Mouse (Mus musculus) midbrain, embryonic 15.5 days (tissue): Measurements from ENCODE around the gene Mafb. TPM values are rescaled to one million over a fixed set of nuclear protein-coding genes. Genes with fewer than 3 reads are reported as not detected.

ENCODE experiments used
- ATAC-seq: fragments of 200-750 bp; cut with Nextera tagmentation; replicated peaks from 2 replicates; pipeline ENCODE4 v1.8.0; 2017; ENCODE audit warnings: moderate TSS enrichment
- H3K27ac ChIP-seq: fragments of 300-500 bp; sonication (generic); 2 replicates; pipeline ENCODE4 v1.5.1; 2015; ENCODE audit warnings: mild to moderate bottlenecking, inconsistent platforms
- H3K27me3 ChIP-seq: fragments of 300-500 bp; sonication (generic); replicated peaks from 2 replicates; pipeline ENCODE4 v1.6.1; 2015; ENCODE audit warnings: inconsistent platforms
- H3K36me3 ChIP-seq: fragments of 300-500 bp; sonication (generic); replicated peaks from 2 replicates; pipeline ENCODE4 v1.6.1; 2015; ENCODE audit warnings: inconsistent platforms
- H3K4me1 ChIP-seq: fragments of 300-500 bp; sonication (generic); 2 replicates; pipeline ENCODE4 v1.6.1; 2015; ENCODE audit warnings: inconsistent platforms
- H3K4me2 ChIP-seq: fragments of 300-500 bp; sonication (generic); 2 replicates; pipeline ENCODE4 v1.6.1; 2015; ENCODE audit warnings: inconsistent platforms, mild to moderate bottlenecking, moderate library complexity
- H3K4me3 ChIP-seq: fragments of 300-500 bp; sonication (generic); 2 replicates; pipeline ENCODE4 v1.5.1; 2015; ENCODE audit warnings: mild to moderate bottlenecking, inconsistent platforms
- H3K9ac ChIP-seq: fragments of 300-500 bp; sonication (generic); 2 replicates; pipeline ENCODE4 v1.6.1; 2015; ENCODE audit warnings: mild to moderate bottlenecking, inconsistent platforms
- H3K9me3 ChIP-seq: fragments of 300-500 bp; sonication (generic); 2 replicates; pipeline ENCODE4 v1.6.1; 2016; ENCODE audit warnings: inconsistent platforms
- WGBS: fragments of 180-500 bp; shearing (Covaris S2); methylation state at CpG from one replicate; pipeline ENCODE4 v1.1.7; 2015; ENCODE audit warnings: mixed read lengths; 5-methylcytosine and 5-hydroxymethylcytosine counted together
- polyA plus RNA-seq: library from polyadenylated mRNA; unstranded; fragments of >200 nt; fragmentation: Nextera tagmentation; extraction: Ambion mirVana; gene quantifications from 2 replicates; pipeline ENCODE4 v1.2.1, GENCODE M21; 2015

Mafb gene
- polyA plus RNA-seq, 1 experiment from 2014 or later, result 6.5 TPM

DNA sequence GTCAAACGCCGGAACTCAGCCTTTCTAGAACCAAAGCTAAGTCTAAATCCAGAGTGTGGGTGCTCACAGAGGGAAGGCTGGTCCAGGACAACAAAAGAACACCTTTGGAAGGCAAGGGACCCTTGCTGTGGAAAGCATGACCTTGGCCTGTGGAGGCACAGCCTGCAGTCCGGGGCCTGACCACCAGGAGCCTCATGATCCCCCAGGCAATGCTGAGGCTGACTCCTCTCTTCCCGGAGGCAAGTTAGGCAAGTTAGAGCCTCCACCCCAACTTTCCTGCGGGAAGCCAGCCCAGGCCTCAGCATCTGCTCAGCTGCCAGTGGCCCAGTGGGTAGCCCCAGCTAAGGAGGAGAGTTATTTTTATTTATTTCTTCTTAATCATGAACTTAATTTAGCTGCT is 9.4 kb upstream of the Mafb start:
- H3K27me3 ChIP-seq, result peaks cover 38% of the 10 kb centered on the region
- ATAC-seq, result no peak
- H3K4me2 ChIP-seq, result no peak overlapping the region
- H3K36me3 ChIP-seq, result no peaks in the 10 kb centered on the region
- no peaks in the 10 kb centered on the region for H3K9me3 ChIP-seq
- H3K27ac ChIP-seq, result no peak overlapping the region
- no peak overlapping the region for H3K4me3 ChIP-seq
- H3K9ac ChIP-seq, result no peak overlapping the region
- H3K4me1 ChIP-seq, result no peaks in the 10 kb centered on the region
- 30% methylated on average over 5 of the region's 5 CpGs for WGBS

DNA sequence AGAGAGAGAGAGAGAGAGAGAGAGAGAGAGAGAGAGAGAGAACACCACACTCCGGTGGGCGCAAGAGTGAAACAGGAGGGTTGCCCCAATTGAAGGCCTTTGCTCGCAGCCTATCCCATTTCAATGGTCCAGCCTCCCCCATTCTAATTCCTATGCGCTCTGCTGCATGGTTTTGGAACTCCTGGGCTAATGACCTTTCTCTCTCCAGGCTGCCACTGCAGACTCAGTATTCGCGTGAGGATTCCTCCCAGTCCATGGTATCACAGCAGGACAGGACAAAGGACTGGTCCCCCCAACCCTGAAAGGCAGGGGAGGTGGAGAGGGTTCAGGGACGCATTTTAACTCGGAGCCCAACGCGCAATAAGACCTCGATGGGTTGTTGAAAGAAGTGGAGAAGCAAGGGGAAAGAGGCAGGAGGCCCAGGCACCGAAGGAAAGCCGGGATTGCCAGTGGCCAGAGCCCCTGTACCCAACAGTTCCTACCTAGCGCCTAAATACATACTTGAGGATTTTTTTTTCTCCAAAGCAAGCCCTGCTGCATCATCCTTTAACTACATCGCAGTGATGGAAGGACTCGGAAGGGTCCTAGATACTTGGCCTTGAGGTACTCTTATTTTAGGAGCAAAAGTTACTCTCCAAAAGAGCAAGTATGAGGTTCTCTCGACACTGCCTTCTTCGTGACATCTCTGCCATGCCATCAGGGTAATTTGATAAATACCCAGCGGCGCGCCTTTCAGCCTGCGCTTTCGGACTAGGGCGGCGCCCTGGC is 3.0 kb upstream of the Mafb start:
- Histone ChIP-seq H3K9ac (no peak overlapping the region), H3K9me3 (no peaks in the 10 kb centered on the region), H3K27ac (no peak overlapping the region), H3K36me3 (no peaks in the 10 kb centered on the region), H3K4me3 (0 out of 2 replicates have a peak overlapping the region, but pooled peaks have one; percentile 63), H3K27me3 (peaks cover 59% of the 10 kb centered on the region), H3K4me1 (peaks cover 47% of the 10 kb centered on the region), H3K4me2 (no peak overlapping the region; the same call in 1 of the 2 replicates)
- no peak for ATAC-seq
- WGBS, result 3% methylated on average over 25 of the region's 25 CpGs

DNA sequence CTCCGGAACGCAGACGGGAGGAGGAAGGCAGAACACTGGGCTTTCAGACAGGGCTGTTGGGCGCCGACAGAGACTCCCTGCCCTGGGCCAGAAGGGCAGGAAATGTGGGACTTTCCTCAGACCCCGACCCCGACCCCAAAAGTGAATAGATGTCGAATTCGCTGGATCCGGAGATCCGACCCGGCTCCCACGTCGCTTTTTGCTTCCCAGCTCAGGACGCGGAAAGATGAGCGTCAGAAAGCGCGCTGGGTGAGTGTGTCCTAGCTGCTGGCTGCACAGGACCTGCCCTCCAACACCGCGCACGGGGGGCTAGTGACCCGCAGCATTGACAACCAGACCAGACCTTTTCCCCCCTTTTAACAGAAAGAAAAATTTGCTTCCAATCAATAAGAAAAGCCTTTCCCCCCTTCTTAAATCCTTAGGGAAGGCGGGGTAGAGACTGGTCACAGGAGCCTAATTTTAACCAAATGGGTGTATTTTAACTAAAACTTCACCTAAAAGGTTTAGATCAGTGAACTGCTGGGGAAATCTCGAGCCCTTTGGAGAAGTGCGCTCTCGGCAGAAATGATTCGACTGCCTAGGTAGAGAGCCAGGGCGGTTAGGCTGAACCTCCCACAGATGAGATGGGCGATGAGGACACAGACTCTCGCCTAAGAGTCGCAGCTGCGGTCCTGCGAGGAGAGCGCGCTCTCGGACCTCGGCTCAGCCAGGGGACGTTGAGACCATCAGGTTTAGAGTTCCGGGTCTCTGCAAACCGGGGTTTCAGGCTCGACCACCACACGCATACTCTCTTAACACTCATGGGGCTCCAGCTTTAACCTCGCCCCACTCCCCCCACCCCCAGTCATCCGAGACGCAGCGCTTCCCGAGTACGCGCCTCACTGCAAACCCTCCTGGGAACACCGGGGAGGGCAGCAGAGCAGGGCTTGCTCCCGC is 1.8 kb upstream of the Mafb start:
- Histone ChIP-seq H3K36me3 (no peaks in the 10 kb centered on the region), H3K4me3 (peak overlapping the region; percentile 63), H3K4me2 (peak overlapping the region; percentile 97), H3K9ac (no peak overlapping the region), H3K27ac (no peak overlapping the region), H3K4me1 (peaks cover 56% of the 10 kb centered on the region), H3K9me3 (no peaks in the 10 kb centered on the region), H3K27me3 (peaks cover 57% of the 10 kb centered on the region)
- under 1% methylated on average over 52 of the region's 52 CpGs for WGBS
- ATAC-seq, result no peak

DNA sequence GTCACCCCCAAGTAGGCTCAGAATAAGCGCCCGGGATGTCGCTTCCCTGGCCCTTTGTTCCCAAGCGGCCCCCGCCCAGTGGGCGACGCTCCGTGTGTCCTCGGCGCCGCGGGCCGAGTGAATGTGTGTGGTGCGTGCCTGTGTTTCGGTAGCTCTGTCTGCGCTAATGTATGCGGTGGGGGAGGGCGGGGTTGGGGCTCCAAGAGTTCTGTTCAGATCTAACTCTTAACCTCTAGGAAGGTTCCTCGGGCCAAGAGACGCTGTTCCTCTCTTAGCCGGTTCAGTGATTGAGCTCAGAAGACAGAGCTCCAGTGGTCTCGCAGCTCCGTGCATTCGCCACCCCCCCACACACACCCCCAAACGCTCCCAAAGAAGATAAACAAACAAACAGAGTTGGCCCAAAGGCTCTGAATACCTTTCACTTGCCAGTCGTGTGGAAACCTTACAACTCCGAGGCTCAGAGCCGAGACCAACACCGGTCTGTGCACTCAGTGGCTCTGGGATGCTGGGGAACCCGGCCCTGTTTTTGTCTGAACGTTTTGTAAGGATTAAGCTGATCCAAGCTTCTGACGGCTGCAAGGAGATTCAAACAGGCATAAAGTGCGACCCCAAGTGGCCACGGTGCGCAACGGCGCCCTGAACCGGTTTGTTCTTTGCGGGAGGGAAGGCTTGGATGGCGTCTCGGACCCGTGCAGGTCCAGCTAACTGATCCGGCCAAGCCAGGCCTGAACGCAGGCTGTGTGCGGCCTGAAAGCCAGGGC is 763 bp upstream of the Mafb start:
- no peaks in the 10 kb centered on the region for H3K36me3 ChIP-seq
- H3K9ac ChIP-seq, result peak overlapping the region; percentile 64
- peak overlapping the region; percentile 63 for H3K4me3 ChIP-seq
- H3K27me3 ChIP-seq, result peaks cover 56% of the 10 kb centered on the region
- ATAC-seq, result peak; percentile 77
- H3K4me2 ChIP-seq, result peak overlapping the region; percentile 97
- H3K27ac ChIP-seq, result peak overlapping the region; percentile 84
- WGBS, result under 1% methylated on average over 45 of the region's 45 CpGs
- H3K4me1 ChIP-seq, result peaks cover 56% of the 10 kb centered on the region
- no peaks in the 10 kb centered on the region for H3K9me3 ChIP-seq

DNA sequence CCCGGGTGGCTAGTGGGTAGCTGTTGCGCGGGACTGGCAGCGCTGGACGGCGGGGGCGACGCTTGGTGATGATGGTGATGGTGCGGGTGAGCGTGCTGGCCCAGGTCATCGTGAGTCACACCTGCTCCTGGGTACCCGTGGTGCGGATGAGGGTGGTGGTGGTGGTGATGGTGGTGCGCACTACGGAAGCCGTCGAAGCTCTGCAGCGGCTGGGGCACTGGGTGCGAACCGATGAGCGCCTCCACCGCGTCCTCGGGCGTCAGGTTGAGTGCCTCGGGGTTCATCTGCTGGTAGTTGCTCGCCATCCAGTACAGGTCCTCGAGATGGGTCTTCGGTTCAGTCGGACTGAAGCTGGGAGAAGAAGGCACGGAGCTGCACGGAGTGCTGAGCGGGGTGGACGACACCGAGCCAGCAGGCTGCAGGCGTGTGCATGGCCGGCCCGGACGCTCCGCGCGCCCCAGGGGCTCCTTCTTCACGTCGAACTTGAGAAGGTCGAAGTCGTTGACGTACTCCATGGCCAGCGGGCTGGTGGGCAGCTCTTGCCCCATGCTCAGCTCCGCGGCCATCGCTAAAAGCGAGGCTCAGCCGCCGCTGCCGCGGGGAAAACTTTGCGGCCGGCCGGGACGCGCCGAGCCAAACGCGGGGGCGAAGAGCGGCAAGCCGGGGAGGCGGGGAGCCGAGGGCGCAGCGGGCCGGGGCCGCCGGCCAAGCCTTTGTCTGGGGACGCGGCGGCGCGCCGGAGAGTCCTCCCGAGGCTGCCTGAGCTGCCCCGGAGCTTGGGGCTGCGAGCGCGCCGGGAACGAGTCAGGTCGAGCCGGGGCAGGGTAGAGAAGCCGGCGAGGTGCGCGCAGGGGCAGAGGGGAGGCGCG is 520 bp downstream of the Mafb start:
- Histone ChIP-seq H3K9ac (peak overlapping the region; percentile 64), H3K4me3 (peak overlapping the region; percentile 63), H3K4me2 (peak overlapping the region; percentile 97), H3K27me3 (peaks cover 57% of the 10 kb centered on the region), H3K27ac (peak overlapping the region; percentile 84), H3K9me3 (no peaks in the 10 kb centered on the region), H3K36me3 (no peaks in the 10 kb centered on the region), H3K4me1 (peaks cover 59% of the 10 kb centered on the region)
- WGBS, result under 1% methylated on average over 93 of the region's 95 CpGs
- ATAC-seq, result peak; percentile 8; the same call in 1 of the 2 replicates

DNA sequence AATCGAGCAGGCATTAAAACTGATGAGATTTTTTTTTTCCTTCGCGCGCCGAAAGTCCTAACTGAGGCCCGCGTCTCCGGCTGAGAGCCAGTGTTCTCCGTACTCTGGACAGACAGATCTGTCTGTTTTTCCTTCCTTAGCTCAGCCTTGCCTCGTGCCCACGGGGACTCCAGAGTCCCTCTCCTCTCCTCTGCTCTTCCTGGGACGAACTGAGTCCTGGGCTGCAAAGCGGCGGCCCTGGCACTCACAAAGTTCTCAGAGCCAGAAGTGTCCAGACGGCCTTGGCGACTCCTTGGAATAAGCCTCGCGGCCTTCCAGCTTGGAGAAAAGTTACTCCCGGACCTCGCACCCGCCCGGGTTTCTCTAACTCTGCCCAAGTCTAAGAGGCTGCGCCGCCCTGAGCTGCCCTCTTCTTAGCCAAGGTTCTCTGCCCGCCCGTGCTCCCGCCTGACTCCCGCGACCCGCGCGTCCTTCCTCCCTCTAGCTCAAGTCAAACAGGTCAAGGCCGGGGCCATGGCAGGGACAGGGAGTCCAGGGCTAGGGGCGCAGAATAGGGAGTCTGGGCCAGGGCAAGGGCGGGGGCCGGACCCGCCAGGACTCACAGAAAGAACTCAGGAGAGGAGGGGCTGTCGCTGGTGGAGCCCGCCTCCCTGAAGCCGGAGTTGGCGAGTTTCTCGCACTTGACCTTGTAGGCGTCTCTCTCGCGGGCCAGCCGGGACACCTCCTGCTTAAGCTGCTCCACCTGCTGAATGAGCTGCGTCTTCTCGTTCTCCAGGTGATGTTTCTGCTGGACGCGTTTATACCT is 1.6 kb downstream of the Mafb start:
- Histone ChIP-seq H3K27me3 (peaks cover 57% of the 10 kb centered on the region), H3K27ac (no peak overlapping the region), H3K9ac (0 out of 2 replicates have a peak overlapping the region, but pooled peaks have one; percentile 20), H3K4me3 (peak overlapping the region; percentile 63), H3K4me2 (peak overlapping the region; percentile 97), H3K9me3 (no peaks in the 10 kb centered on the region), H3K4me1 (peaks cover 66% of the 10 kb centered on the region), H3K36me3 (no peaks in the 10 kb centered on the region)
- ATAC-seq, result no peak
- under 1% methylated on average over 50 of the region's 50 CpGs for WGBS

DNA sequence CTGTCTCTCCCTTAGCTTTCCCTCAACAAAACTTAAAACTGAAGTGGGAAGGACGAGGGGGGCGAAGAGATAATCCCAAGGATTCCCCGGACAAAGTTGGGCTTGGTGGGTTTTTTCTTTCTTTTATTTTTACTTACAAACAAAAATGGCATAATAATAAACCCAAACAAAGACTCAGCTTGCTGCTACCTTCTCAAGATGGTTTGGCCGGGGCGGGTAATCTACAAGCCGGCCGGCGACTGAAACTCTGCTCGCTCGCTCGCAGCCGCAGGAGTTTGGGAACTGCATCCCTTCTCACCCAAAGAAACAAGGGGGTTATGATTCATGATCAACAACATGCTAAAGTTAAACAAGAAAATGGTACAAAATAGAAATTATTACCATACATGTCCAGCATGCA is 2.2 kb downstream of the Mafb start:
- H3K27ac ChIP-seq, result no peak overlapping the region
- H3K4me3 ChIP-seq, result peak overlapping the region; percentile 63
- H3K4me2 ChIP-seq, result peak overlapping the region; percentile 97
- whole genome bisulfite sequencing, result 3% methylated on average over 12 of the region's 12 CpGs
- no peak for ATAC-seq
- no peak overlapping the region for H3K9ac ChIP-seq
- no peaks in the 10 kb centered on the region for H3K36me3 ChIP-seq
- peaks cover 57% of the 10 kb centered on the region for H3K27me3 ChIP-seq
- peaks cover 61% of the 10 kb centered on the region for H3K4me1 ChIP-seq
- H3K9me3 ChIP-seq, result no peaks in the 10 kb centered on the region

DNA sequence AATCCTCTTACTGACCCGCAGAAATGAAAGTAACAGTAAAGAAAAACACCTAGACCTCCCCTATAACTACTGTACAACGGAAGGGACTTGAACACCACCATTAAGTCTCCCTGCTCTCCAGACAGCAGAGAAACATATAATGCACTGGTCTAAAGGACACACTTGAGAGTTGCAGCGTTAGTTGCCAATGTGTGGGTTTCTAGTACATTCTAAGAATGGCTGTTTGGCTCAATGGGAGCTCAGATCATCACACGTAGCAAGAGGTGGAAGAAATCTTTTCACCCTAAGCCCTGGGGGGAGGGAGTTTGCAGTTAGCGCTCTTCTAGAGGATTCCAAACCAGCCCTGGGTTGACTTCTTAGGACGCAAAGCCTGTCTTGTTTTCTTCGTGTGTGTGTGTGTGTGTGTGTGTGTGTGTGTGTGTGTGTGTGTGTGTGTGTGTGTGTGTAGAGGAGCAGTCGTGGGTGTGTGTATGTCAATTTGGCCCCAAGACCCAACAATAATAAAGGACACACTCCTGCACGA is 2.7 kb downstream of the Mafb start:
- Histone ChIP-seq H3K4me1 (peaks cover 56% of the 10 kb centered on the region), H3K36me3 (no peaks in the 10 kb centered on the region), H3K27me3 (peaks cover 55% of the 10 kb centered on the region), H3K4me2 (peak overlapping the region; percentile 97), H3K4me3 (peak overlapping the region; percentile 63), H3K27ac (no peak overlapping the region), H3K9me3 (no peaks in the 10 kb centered on the region), H3K9ac (no peak overlapping the region)
- WGBS, result 3% methylated on average over 9 of the region's 9 CpGs
- ATAC-seq, result no peak

DNA sequence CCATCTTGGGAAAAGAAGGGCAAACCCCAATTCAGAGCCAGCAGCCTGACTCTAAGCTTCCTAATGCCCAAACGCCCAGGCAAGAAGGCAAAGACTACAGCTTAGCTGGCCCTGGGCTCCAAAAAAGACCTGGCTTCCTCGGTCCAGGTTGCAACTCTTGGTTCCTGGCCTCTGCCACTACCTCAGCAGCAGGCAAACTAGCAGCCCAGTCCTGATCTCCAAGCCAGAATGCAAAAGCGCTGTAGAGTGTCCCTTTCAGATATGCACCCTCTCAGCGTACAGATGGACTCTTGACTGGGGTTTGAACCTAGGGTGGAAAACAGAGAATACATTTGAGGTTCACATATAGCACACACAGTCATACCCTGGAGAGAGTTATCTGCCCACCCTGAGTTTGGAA is 3.7 kb downstream of the Mafb start:
- Histone ChIP-seq H3K27ac (no peak overlapping the region), H3K4me2 (0 out of 2 replicates have a peak overlapping the region, but pooled peaks have one; percentile 1), H3K36me3 (no peaks in the 10 kb centered on the region), H3K4me1 (peaks cover 52% of the 10 kb centered on the region), H3K9me3 (no peaks in the 10 kb centered on the region), H3K27me3 (peaks cover 57% of the 10 kb centered on the region), H3K9ac (no peak overlapping the region), H3K4me3 (no peak overlapping the region)
- 31% methylated on average over 4 of the region's 4 CpGs for WGBS
- no peak for ATAC-seq

DNA sequence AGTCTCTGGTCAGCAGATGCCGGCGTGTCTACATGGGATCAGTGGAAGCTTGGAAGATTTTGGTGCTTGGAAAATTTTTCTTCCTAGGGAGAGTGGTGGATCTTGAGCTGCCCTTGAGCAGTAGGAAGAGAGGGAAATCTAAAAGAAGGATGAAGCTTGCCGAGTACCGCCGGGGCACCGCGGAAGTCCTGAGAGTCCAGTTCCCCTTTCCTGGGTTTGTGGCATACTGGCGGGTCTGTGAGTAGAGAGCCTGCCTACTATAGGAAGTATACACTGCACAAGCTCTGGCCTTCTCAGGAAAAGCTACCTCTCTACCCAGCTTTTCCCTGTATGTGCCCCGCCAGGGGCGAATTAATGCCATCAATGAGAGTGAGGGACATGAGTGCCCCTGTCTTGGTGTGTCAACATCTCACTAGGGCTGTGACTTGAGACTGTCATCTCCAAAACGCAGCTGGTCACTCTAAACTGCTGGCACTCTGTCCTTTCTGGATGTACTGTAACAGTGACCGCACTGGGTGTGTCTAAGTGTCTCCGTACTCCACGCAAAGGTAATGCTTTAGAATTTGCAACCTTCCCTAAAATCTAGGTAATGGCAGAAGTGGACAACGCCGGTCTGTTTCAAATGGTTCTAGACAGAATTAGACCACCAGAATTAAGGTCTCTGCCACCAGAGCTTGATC is 5.3 kb downstream of the Mafb start:
- 12% methylated on average over 16 of the region's 16 CpGs for WGBS
- Histone ChIP-seq H3K4me2 (no peak overlapping the region), H3K27ac (no peak overlapping the region), H3K4me1 (peaks cover 46% of the 10 kb centered on the region), H3K27me3 (peaks cover 57% of the 10 kb centered on the region), H3K4me3 (no peak overlapping the region), H3K9me3 (no peaks in the 10 kb centered on the region), H3K9ac (no peak overlapping the region), H3K36me3 (no peaks in the 10 kb centered on the region)
- ATAC-seq, result no peak
